Mouse (Mus musculus): ENCODE data around the gene Nek7. TPM values are rescaled to one million over a fixed set of nuclear protein-coding genes. Genes with fewer than 3 reads are reported as not detected.

Nek7 gene
- total and polyA plus RNA-seq, 2 experiments from 2014 or later: 19.7 to 24.0 TPM

GRCm38 (mm10) chr1:138584423-138585013 is 35.4 kb downstream of the Nek7 start:
- no peak overlapping the region for H3K9ac ChIP-seq (replicated peaks; ENCODE audit: low read length, poor library complexity, severe bottlenecking)
- 94% methylated on average over 2 of the region's 2 CpGs for WGBS
- no peak overlapping the region for H3K27ac ChIP-seq (ENCODE audit: low read depth, low read length)
- ATAC-seq (ENCODE audit: low FRiP score) (no peak), DNase-seq (ENCODE audit: low spot score) (no peak)
- no peak overlapping the region for H3K4me2 ChIP-seq (ENCODE audit: low read depth, low read length, poor library complexity, severe bottlenecking)
- no peak for TF ChIP-seq CTCF (IDR thresholded peaks at IDR 0.05)
- no peaks in the 10 kb centered on the region for H3K4me1 ChIP-seq (ENCODE audit: insufficient read depth, low read length)
- H3K36me3 ChIP-seq (ENCODE audit: insufficient read depth, low read length): no peaks in the 10 kb centered on the region
- no peaks in the 10 kb centered on the region for H3K27me3 ChIP-seq (ENCODE audit: insufficient read depth, low read length)
- no peak overlapping the region for H3K4me3 ChIP-seq (ENCODE audit: low read depth, low read length)
- no peaks in the 10 kb centered on the region for H3K9me3 ChIP-seq (ENCODE audit: low read length)

GRCm38 (mm10) chr1:138582225-138582624 is 37.7 kb downstream of the Nek7 start:
- Histone ChIP-seq H3K36me3 (ENCODE audit: insufficient read depth, low read length) (no peaks in the 10 kb centered on the region), H3K9ac (replicated peaks; ENCODE audit: low read length, poor library complexity, severe bottlenecking) (no peak overlapping the region), H3K27me3 (ENCODE audit: insufficient read depth, low read length) (no peaks in the 10 kb centered on the region), H3K9me3 (ENCODE audit: low read length) (no peaks in the 10 kb centered on the region), H3K27ac (ENCODE audit: low read depth, low read length) (no peak overlapping the region), H3K4me2 (ENCODE audit: low read depth, low read length, poor library complexity, severe bottlenecking) (no peak overlapping the region), H3K4me1 (ENCODE audit: insufficient read depth, low read length) (no peaks in the 10 kb centered on the region), H3K4me3 (ENCODE audit: low read depth, low read length) (no peak overlapping the region)
- ATAC-seq (ENCODE audit: low FRiP score): no peak
- WGBS: 86% methylated on average over 7 of the region's 7 CpGs
- no peak for DNase-seq (ENCODE audit: low spot score)
- TF ChIP-seq CTCF (IDR thresholded peaks at IDR 0.05): no peak

GRCm38 (mm10) chr1:138579822-138580492 is 40.0 kb downstream of the Nek7 start:
- Histone ChIP-seq H3K9me3 (ENCODE audit: low read length) (no peaks in the 10 kb centered on the region), H3K9ac (replicated peaks; ENCODE audit: low read length, poor library complexity, severe bottlenecking) (no peak overlapping the region), H3K36me3 (ENCODE audit: insufficient read depth, low read length) (no peaks in the 10 kb centered on the region), H3K4me3 (ENCODE audit: low read depth, low read length) (no peak overlapping the region), H3K4me2 (ENCODE audit: low read depth, low read length, poor library complexity, severe bottlenecking) (no peak overlapping the region), H3K4me1 (ENCODE audit: insufficient read depth, low read length) (no peaks in the 10 kb centered on the region), H3K27me3 (ENCODE audit: insufficient read depth, low read length) (no peaks in the 10 kb centered on the region), H3K27ac (ENCODE audit: low read depth, low read length) (no peak overlapping the region)
- DNase-seq (ENCODE audit: low spot score): no peak
- no peak for TF ChIP-seq CTCF (IDR thresholded peaks at IDR 0.05)
- no peak for ATAC-seq (ENCODE audit: low FRiP score)
- WGBS: 59% methylated on average over 11 of the region's 11 CpGs

GRCm38 (mm10) chr1:138579207-138579606 is 40.7 kb downstream of the Nek7 start:
- Histone ChIP-seq H3K4me3 (ENCODE audit: low read depth, low read length) (no peak overlapping the region), H3K9ac (replicated peaks; ENCODE audit: low read length, poor library complexity, severe bottlenecking) (no peak overlapping the region), H3K27ac (ENCODE audit: low read depth, low read length) (no peak overlapping the region), H3K9me3 (ENCODE audit: low read length) (no peaks in the 10 kb centered on the region), H3K4me1 (ENCODE audit: insufficient read depth, low read length) (no peaks in the 10 kb centered on the region), H3K36me3 (ENCODE audit: insufficient read depth, low read length) (no peaks in the 10 kb centered on the region), H3K27me3 (ENCODE audit: insufficient read depth, low read length) (no peaks in the 10 kb centered on the region), H3K4me2 (ENCODE audit: low read depth, low read length, poor library complexity, severe bottlenecking) (no peak overlapping the region)
- TF ChIP-seq CTCF (IDR thresholded peaks at IDR 0.05): no peak
- no peak for DNase-seq (ENCODE audit: low spot score)
- 84% methylated on average over 7 of the region's 7 CpGs for WGBS
- ATAC-seq (ENCODE audit: low FRiP score): no peak

- WGBS: 60% methylated on average over 7 of the region's 7 CpGs
- Histone ChIP-seq H3K4me2 (ENCODE audit: low read depth, low read length, poor library complexity, severe bottlenecking) (no peak overlapping the region), H3K36me3 (ENCODE audit: insufficient read depth, low read length) (no peaks in the 10 kb centered on the region), H3K9ac (replicated peaks; ENCODE audit: low read length, poor library complexity, severe bottlenecking) (no peak overlapping the region), H3K9me3 (ENCODE audit: low read length) (no peaks in the 10 kb centered on the region), H3K27ac (ENCODE audit: low read depth, low read length) (no peak overlapping the region), H3K27me3 (ENCODE audit: insufficient read depth, low read length) (no peaks in the 10 kb centered on the region), H3K4me1 (ENCODE audit: insufficient read depth, low read length) (no peaks in the 10 kb centered on the region), H3K4me3 (ENCODE audit: low read depth, low read length) (no peak overlapping the region)
- 0 out of 2 replicates have a peak, but pooled peaks have one; percentile 52 for ATAC-seq (ENCODE audit: low FRiP score)
- TF ChIP-seq CTCF (IDR thresholded peaks at IDR 0.05): no peak
- DNase-seq (ENCODE audit: low spot score): peak; percentile 73
Observed at GRCm38 (mm10) chr1:138576803-138577202, 43.1 kb downstream of the Nek7 start.

- TF ChIP-seq CTCF (IDR thresholded peaks at IDR 0.05): no peak
- H3K4me2 ChIP-seq (ENCODE audit: low read depth, low read length, poor library complexity, severe bottlenecking): no peak overlapping the region
- no peaks in the 10 kb centered on the region for H3K36me3 ChIP-seq (ENCODE audit: insufficient read depth, low read length)
- DNase-seq (ENCODE audit: low spot score): no peak
- 0 out of 2 replicates have a peak, but pooled peaks cover 3% of the 10 kb centered on the region for H3K4me1 ChIP-seq (ENCODE audit: insufficient read depth, low read length)
- no peak overlapping the region for H3K9ac ChIP-seq (replicated peaks; ENCODE audit: low read length, poor library complexity, severe bottlenecking)
- no peak overlapping the region for H3K4me3 ChIP-seq (ENCODE audit: low read depth, low read length)
- 91% methylated on average over 8 of the region's 8 CpGs for WGBS
- ATAC-seq (ENCODE audit: low FRiP score): no peak
- H3K9me3 ChIP-seq (ENCODE audit: low read length): no peaks in the 10 kb centered on the region
- H3K27ac ChIP-seq (ENCODE audit: low read depth, low read length): no peak overlapping the region
- H3K27me3 ChIP-seq (ENCODE audit: insufficient read depth, low read length): no peaks in the 10 kb centered on the region
Observed at GRCm38 (mm10) chr1:138576066-138576697, 43.8 kb downstream of the Nek7 start.

Data from midbrain, postnatal 0 days (tissue).